Mouse (Mus musculus): ENCODE measurements around the gene Syne2.

Gene Syne2

DNA sequence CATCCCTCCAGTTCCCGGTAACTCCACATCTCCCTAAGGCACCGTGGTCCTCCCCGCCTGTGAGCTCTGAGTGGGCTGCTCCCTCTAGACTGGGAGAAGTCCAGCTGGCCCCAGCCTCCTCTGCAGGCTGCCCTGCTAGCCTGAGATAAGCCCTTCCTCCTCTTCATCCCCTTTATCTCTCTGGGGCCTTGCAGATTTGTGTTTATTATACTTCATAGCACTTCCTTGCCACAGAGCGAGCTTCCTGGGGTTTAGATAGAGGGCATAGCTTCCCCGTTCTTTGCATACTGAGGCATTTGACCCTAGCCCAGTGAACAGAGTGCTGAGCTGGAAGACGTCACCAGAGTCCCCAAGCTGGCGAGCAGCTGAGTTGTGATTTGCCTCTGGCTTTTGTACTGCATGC, 37.1 kb downstream of the Syne2 start:
- in situ Hi-C loops (cut with MboI; ENCODE audit: low pct_unique_long_range_greater_than_20kb in 1 of 2, low sequenced_read_pairs in 2 of 2, unreplicated experiment in 1 of 2): no loop called here

DNA sequence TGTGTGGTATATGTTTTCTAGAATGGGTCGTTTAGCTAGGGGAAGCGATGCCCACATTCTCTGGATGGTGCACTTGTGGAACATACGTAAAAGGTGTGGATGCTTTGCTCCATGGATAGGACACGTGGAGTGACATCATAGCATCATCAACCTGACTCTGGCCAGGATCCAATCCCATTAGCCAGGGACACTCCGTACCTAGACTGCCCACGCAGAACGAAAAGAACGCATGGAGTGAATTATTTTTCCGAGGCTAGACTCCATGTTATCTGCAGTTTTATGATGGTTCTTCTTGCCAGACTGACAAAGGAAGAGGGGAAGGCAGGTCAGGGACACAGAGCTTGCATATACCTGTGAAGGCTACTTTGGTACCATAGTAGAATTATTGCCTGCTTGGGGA, 37.7 kb downstream of the Syne2 start:
- in situ Hi-C loops (cut with MboI; ENCODE audit: low pct_unique_long_range_greater_than_20kb in 1 of 2, low sequenced_read_pairs in 2 of 2, unreplicated experiment in 1 of 2): no loop called here

DNA sequence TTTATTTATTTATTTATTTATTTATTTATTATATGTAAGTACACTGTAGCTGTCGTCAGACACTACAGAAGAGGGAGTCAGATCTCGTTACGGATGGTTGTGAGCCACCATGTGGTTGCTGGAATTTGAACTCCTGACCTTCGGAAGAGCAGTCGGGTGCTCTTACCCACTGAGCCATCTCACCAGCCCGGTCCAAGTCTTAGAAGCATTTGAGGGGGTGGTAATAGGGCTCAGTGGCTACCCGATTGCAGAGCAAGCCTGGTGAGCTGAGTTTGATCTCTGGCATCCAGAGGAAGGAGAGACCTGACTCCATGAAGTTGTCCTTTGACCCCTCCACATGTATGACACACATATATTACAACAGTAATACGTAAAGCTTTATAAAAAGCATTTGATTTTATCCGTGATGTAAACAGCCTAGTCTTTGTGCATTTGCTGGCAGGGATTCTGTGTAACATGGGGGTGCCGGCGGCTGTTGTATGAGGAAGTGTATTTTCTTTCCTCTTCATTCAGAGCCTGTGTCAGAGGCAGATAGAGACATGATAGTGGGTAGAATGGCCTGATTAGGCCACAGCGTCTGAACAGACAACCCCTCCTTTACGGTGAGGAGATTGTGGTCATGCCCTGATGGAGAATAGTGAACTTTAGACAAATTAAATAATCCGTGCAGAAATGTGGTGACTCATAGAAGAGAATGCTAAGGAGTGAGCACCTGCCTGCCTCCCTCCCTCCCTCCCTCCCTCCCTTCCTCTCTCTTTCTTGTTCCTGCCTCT, 38.3 kb downstream of the Syne2 start:
- in situ Hi-C loops (cut with MboI; ENCODE audit: low pct_unique_long_range_greater_than_20kb in 1 of 2, low sequenced_read_pairs in 2 of 2, unreplicated experiment in 1 of 2): no loop called here

DNA sequence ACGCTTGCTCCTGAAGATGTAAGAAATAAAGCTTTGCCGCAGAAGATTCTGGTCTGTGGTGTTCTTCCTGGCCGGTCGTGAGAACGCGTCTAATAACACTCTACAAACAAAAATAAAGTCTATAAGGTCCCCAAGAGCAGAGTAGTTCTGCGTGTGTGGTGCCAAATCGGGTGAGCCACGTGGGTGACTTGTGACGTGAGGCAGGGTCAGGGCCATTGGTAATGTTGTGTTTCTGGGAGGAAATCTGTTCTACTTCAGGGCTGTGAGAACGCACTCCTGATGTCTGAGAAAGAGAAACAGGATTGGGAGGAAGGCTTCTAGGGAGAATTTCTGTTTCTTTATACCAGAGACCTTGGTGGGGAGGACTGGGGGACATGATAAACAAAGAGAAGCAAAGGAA, 42.0 kb downstream of the Syne2 start:
- in situ Hi-C loops (cut with MboI; ENCODE audit: low pct_unique_long_range_greater_than_20kb in 1 of 2, low sequenced_read_pairs in 2 of 2, unreplicated experiment in 1 of 2): no loop called here

DNA sequence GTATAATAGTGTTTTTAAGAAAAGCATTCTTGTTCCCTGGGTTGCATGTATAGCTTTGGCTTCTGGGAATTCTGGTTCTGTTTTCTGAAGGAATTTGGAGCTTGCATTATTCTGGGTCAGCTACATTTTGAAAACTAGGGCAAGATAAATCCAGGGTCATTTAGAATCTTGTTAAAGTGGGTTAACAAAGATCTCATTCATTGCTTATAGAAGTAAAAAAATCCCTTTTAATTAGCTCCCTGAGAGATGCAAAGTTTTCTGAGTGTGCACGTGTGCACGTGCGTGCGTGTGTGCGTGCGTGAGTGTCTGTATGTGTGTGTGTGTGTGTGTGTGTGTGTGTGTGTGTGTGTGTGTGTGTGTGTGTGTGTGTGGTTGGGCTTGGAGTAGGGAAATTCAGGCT, 42.9 kb downstream of the Syne2 start:
- in situ Hi-C loops (cut with MboI; ENCODE audit: low pct_unique_long_range_greater_than_20kb in 1 of 2, low sequenced_read_pairs in 2 of 2, unreplicated experiment in 1 of 2): no loop called here

DNA sequence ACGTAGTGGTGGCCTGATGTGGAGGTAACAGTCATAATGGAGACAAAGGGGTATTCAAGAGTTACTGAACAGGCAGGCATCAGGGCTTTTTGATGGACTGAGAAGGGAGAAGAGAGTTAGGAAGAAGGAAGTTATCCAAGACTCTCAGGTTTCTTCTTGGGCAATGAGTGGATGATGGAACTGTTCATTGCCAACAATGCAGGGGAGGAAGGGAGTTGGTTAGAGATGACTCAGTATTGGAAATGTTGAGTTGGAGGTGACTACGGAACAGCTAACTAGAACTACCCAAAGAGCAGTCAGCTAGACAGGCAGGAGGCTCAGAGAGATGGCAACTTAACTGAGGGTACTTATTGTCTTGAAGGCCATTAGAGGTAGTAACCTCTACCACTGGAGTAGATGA, 47.2 kb downstream of the Syne2 start:
- in situ Hi-C loops (cut with MboI; ENCODE audit: low pct_unique_long_range_greater_than_20kb in 1 of 2, low sequenced_read_pairs in 2 of 2, unreplicated experiment in 1 of 2): no loop called here

DNA sequence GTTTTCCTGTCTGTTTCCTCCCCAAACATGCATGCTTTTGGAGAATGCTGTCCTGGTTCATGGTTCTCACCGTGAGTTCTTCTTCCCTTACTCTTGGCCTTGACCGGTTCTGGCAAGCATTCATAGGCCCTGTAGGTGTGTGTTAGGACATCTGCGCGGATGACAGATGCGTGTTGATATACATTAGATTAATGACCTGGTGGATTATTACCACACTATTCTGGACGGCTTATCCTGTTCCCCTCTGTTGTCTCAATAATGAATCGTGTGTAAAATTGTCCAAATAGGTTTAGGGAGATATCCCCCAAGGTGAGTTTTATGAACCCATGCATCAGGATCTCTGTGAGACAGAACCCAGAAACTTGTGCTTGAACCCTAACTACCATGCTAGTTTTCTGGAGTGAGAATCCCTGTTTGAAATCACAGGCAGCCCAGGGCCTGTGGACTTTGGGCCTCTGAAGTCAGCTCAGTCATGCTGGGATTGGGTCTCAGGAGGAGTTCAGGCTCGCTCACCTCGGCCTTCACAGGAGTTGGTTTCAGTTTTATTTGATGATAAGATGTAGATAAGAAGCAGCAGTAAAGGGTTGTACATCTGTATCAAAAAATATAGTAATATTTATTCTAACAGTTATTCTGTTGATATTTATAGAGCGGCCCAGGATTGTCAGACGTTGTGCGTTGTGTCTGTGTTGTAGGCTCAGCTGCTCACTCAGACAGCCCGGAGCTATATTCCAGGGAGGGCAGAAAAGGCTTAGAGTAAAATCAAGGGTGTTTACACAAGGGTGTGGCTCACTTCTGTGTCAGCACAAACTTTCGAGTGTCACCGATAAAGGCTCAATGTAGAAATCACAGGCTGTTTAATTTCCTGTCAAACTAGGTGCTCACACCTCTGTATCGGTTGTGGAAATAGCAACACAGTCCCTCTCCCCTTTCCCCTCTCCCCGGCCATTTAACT, 48.8 kb downstream of the Syne2 start:
- in situ Hi-C loops (cut with MboI; ENCODE audit: low pct_unique_long_range_greater_than_20kb in 1 of 2, low sequenced_read_pairs in 2 of 2, unreplicated experiment in 1 of 2): no loop called here

DNA sequence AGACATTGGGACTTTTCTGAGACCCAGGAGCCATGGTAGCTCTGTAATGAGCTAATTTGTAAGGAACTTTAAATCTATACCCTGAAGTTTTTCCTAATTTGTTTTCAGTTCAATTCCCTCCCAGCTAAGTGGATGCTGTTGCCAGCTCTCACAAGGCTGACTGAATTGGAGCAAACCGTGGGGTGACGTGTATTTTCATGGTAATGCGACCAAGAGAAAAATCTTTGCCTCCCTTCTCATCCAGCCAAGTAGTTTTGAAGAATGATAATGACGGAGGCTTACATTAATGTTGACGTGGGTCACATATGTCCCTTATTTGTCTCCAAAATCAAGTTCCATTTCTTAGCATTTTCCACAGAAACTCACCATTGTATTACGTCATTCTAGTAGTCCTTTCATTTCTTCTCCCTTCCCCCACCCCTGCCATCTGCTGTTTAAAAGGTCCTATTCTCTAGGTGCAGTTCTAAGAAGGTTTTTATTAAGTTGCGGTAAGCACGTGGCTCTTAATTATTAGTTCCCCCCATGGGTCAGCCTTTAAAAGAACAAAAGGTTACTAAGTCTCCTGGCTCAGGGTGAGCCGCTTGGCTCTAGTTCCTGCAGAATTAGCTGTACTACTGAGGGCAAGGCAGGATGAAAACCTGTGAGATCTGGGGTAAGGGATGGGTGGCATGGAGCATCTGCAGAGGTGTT, 55.8 kb downstream of the Syne2 start:
- in situ Hi-C loops (cut with MboI; ENCODE audit: low pct_unique_long_range_greater_than_20kb in 1 of 2, low sequenced_read_pairs in 2 of 2, unreplicated experiment in 1 of 2): no loop called here

DNA sequence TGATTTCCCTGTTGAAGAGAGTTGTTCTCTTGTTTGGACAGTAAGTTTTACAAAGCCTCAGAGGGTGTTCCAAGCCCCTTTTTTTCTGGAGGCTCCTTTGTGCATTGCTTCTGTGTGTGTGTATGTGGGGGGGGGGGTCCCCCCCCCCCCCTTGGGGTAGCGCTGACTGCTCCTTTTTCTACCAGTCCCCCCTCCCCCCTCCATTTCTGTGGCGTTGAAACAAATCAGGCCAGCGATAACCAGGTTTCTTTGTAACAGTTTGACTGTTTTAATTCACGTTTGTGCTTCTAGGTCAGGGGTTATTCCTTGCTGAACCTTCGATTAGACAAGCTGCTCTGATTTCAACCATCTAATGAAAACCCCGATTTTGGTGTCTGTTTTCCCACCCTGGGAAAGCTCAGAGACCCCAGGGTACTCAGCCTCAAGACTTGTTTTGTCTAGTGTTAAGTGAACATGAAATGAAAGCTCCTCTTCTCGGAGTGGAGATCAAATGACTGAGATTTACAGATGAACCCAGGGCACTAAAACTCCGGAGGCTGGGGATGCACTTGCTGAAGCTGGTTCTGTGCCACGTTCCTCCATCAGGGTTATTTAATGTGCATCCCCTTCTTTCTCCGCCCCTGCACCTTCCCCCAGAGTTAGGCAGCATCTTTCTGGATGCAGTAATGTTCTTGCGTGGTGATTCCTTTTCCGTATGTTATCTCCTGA, 56.5 kb downstream of the Syne2 start:
- in situ Hi-C loops (cut with MboI; ENCODE audit: low pct_unique_long_range_greater_than_20kb in 1 of 2, low sequenced_read_pairs in 2 of 2, unreplicated experiment in 1 of 2): no loop called here

DNA sequence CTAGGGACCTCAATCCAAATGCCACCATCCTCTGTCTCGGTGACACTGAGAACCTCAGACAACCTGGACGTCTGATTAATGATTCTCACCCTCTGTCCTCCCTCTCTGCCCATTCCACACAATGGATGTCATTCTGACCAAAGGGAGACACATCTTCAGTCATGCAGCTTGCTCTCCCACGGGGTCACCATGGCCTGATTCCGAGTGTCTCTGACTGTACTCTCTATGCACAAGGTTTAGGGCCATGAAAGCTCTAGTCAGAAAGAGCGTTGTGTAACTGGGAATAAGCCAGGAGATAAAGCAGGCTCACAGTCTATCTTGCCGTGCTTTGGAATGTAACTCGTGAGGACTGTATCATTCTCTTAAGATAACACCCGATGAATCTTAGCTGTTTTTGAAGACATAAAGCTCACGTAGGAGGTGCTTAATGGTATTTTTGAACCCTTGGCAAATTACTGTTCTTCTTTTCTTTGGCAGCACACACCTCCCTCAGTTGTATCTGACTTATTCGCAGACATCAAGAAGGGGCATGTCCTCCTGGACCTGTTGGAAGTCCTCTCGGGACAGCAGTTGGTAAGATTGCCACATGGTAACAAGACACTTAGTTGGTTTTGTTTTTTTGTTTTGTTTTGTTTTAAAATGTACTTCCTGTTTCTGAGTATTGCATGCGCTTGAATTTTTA, 61.8 kb downstream of the Syne2 start:
- in situ Hi-C loops (cut with MboI; ENCODE audit: low pct_unique_long_range_greater_than_20kb in 1 of 2, low sequenced_read_pairs in 2 of 2, unreplicated experiment in 1 of 2): loop anchor here in 1 of 2 experiments (10.0 kb wide), 1 partner anchor 65 kb away; the partner anchor contains the start of gene Syne2

DNA sequence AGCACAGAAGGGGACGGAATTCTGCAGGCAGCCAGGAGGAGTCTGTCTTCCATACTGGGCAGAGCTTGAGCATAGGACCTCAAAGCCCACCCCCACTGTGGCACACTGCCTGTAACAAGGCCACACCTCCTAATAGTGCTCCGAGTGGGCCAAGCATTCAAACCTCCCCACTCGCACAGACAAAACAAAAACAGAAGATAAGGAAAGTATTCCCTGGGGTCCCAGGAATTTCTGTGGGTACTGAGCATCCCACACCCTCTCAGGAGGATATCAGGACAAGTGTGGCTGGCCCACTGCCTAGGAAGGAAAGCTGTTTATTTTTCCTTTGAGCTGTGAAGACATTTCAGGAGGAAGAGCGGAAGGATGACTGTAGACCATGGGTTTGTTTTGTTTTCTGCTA, 63.6 kb downstream of the Syne2 start:
- in situ Hi-C loops (cut with MboI; ENCODE audit: low pct_unique_long_range_greater_than_20kb in 1 of 2, low sequenced_read_pairs in 2 of 2, unreplicated experiment in 1 of 2): loop anchor here in 1 of 2 experiments (10.0 kb wide), 1 partner anchor 67 kb away; the partner anchor contains the start of gene Syne2

DNA sequence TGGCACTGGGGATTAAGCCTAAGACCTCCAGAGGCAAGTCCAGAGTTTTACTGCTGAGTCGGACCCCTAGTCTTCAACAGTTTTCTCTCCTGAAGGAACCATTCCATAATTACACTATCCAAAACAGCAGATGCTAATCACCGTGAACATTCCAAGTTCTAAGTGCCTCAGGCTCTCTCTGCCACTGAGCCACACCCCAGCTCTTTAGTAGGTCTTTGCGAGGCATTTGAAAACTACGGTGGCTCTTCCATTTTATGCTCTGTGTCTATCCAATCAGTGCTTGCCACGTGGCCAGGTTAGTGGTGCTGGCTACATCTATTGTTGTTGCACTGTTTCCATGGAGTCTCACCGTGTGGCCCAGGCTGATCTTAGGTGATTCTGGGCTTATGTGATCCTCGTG, 68.2 kb downstream of the Syne2 start:
- in situ Hi-C loops (cut with MboI; ENCODE audit: low pct_unique_long_range_greater_than_20kb in 1 of 2, low sequenced_read_pairs in 2 of 2, unreplicated experiment in 1 of 2): loop anchor here in 1 of 2 experiments (10.0 kb wide), 1 partner anchor 71 kb away; the partner anchor contains the start of gene Syne2

DNA sequence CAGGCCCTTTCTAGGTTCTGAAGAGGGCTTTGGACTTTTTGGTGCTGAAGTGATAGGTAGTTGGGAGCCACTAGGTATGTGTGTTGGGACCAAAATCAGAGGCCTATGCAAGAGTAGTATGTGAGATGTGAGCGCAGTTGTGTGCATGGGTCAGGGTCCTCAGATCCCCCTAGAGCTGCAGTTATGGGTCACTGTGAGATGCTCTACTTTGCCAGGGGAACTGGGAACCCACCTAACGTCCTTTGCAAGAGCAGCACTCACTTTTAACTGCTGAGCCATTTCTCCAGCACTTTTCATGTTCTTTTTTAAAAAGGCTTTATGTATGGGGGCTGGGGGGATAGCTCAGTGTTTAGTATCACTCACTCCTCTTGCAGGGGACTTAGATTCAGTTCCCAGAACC, 69.0 kb downstream of the Syne2 start:
- in situ Hi-C loops (cut with MboI; ENCODE audit: low pct_unique_long_range_greater_than_20kb in 1 of 2, low sequenced_read_pairs in 2 of 2, unreplicated experiment in 1 of 2): loop anchor here in 1 of 2 experiments (10.0 kb wide), 1 partner anchor 72 kb away; the partner anchor contains the start of gene Syne2

DNA sequence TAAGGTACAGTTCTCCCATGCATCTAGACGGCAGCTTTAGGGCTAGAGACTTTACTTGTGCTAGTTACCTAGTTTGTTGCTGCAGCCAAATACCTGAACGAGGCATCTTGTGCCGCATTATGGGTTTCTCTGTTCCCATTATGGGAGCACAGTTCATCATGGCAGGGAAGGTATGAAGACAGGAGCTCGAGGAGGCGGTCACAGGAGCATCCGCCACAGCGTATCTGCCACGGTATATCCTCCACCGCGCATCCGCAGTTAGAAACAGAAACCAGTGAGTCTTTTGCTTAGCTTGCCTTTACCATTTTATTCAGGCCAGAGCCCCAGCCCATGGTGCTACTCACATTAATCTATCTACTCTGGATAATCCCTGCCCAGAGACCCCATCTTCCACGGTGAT, 70.8 kb downstream of the Syne2 start:
- in situ Hi-C loops (cut with MboI; ENCODE audit: low pct_unique_long_range_greater_than_20kb in 1 of 2, low sequenced_read_pairs in 2 of 2, unreplicated experiment in 1 of 2): loop anchor here in 1 of 2 experiments (10.0 kb wide), 1 partner anchor 74 kb away; the partner anchor contains the start of gene Syne2

DNA sequence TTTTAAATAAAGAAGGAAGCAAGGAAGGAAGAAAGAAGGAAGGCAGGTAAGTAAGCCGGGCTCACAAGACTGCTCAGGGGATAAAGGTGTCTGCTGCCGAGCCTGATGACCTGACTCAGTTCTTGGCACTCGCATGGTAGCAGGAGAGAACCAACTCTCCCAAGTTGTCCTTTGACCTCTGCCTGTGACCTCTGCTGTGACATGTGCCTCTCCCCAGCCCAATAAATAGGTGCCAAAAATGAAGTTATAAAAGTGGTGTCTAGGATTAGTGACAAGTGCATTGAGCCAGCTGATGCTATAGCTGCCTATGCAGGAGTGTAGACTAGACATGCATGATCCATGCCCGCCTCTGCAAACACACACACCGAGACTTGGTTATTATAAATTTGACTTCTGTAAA, 73.3 kb downstream of the Syne2 start:
- in situ Hi-C loops (cut with MboI; ENCODE audit: low pct_unique_long_range_greater_than_20kb in 1 of 2, low sequenced_read_pairs in 2 of 2, unreplicated experiment in 1 of 2): no loop called here

DNA sequence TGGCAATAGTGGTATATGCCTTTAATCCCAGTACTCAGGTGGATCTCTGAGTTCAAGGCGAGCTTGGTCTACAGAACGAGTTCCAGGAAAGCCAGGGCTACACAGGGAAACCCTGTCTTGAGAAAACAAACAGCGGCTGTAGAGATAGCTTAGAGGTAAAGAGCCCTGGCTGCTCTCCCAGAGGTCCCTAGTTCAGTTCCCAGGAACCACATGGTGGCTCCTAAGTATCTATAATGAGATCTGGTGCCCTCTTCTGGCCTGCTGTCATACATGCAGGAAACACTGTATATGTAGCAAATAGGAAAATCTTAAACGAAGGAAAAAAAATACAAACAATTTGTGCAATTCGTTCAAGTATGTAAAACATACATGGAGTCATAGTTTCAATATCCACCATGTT, 75.5 kb downstream of the Syne2 start:
- in situ Hi-C loops (cut with MboI; ENCODE audit: low pct_unique_long_range_greater_than_20kb in 1 of 2, low sequenced_read_pairs in 2 of 2, unreplicated experiment in 1 of 2): no loop called here

DNA sequence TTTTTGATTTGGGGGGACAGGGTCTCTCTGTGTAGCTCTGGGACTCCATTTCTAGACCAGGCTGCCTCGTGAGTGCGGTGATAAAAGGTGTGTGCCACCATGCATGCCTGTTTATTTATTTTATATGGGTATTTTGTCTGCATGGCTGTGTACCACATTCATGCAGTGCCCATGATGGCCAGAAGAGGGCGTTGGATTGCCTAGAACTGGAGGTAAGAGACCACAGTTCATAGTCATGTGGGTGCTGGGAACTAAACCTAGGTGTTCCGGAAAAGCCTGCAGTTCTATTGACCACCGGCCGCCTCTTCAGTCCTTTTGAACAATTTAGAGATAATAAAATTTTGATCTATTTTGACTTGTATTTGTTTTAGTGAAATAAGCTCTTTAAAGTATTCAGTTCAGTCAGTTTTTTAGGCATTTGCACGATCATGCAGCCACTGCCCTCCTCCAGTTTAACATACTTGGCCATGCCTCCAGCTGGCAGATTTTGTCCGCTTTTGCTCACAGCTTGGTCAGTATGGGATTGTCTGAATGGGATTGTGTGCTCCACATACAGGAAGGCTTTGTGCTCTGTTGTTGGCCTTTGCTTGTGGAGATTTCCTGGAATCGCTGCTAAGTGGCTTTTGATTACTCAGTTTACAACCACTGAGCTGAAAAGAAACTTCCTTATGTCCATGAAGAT, 76.5 kb downstream of the Syne2 start:
- in situ Hi-C loops (cut with MboI; ENCODE audit: low pct_unique_long_range_greater_than_20kb in 1 of 2, low sequenced_read_pairs in 2 of 2, unreplicated experiment in 1 of 2): no loop called here
